Mouse (Mus musculus) limb, embryonic 14.5 days (tissue): ENCODE data around the gene Zdhhc1. TPM values are rescaled to one million over a fixed set of nuclear protein-coding genes. Genes with fewer than 3 reads are reported as not detected.

Source experiments
- ATAC-seq: fragments of 200-750 bp; cut with Nextera tagmentation; 2 replicates; pipeline ENCODE4 v1.8.0; 2017; ENCODE audit warnings: low read depth, moderate number of reproducible peaks, moderate TSS enrichment; ENCODE audit not compliant: low FRiP score
- DNase-seq: peaks from one replicate; pipeline ENCODE4 v3.0.0-alpha.2; 2015; ENCODE audit warnings: low spot score
- H3K27ac ChIP-seq: fragments of 300-500 bp; sonication (generic); replicated peaks from 2 replicates; pipeline ENCODE4 v1.5.1; 2014; ENCODE audit warnings: low read depth, mild to moderate bottlenecking, low read length, moderate library complexity, mixed read lengths
- H3K27me3 ChIP-seq: fragments of 300-500 bp; sonication (generic); 2 replicates; pipeline ENCODE4 v1.6.1; 2014; ENCODE audit warnings: low read length, mixed read lengths; ENCODE audit not compliant: control insufficient read depth, insufficient read depth
- H3K36me3 ChIP-seq: fragments of 300-500 bp; sonication (generic); 2 replicates; pipeline ENCODE4 v1.6.1; 2014; ENCODE audit warnings: mild to moderate bottlenecking, low read length, moderate library complexity, mixed read lengths; ENCODE audit not compliant: control insufficient read depth, insufficient read depth
- H3K4me1 ChIP-seq: fragments of 300-500 bp; sonication (generic); 2 replicates; pipeline ENCODE4 v1.6.1; 2014; ENCODE audit warnings: antibody characterized with exemption, low read length, mixed read lengths; ENCODE audit not compliant: control insufficient read depth, insufficient read depth
- H3K4me2 ChIP-seq: fragments of 300-500 bp; sonication (generic); replicated peaks from 2 replicates; pipeline ENCODE4 v1.6.1; 2014; ENCODE audit warnings: low read depth, mild to moderate bottlenecking, low read length, moderate library complexity; ENCODE audit not compliant: severe bottlenecking
- H3K4me3 ChIP-seq: fragments of 300-500 bp; sonication (generic); replicated peaks from 2 replicates; pipeline ENCODE4 v1.5.1; 2014; ENCODE audit warnings: low read length
- H3K9ac ChIP-seq: fragments of 300-500 bp; sonication (generic); 2 replicates; pipeline ENCODE4 v1.6.1; 2014; ENCODE audit warnings: mild to moderate bottlenecking, low read depth, low read length, moderate library complexity; ENCODE audit not compliant: severe bottlenecking
- H3K9me3 ChIP-seq: fragments of 300-500 bp; sonication (generic); 2 replicates; pipeline ENCODE4 v1.6.1; 2016; ENCODE audit warnings: low read length; ENCODE audit not compliant: control insufficient read depth
- POLR2A ChIP-seq: fragments of 200-500 bp; IDR thresholded peaks from 2 replicates; pipeline ENCODE4 v1.8.0; 2012; ENCODE audit warnings: inconsistent platforms, mild to moderate bottlenecking, moderate library complexity, borderline replicate concordance; ENCODE audit not compliant: insufficient read depth, insufficient read length; ENCODE audit errors: extremely low read depth
- WGBS: fragments of 180-500 bp; shearing (Covaris S2); extraction: QIAGEN DNeasy Blood & Tissue Kit; methylation state at CpG from one replicate; pipeline ENCODE4 v1.1.7; 2014; 5-methylcytosine and 5-hydroxymethylcytosine counted together
- polyA plus RNA-seq, 2 experiments: library from polyadenylated mRNA; depleted of rRNA in 1 of 2; stranded (reverse) in 1 of 2; unstranded in 1 of 2; fragments of >200 nt; fragmentation: Nextera tagmentation in 1 of 2; extraction: Ambion mirVana in 1 of 2; gene quantifications; 2 replicates each; pipeline versions ENCODE4 v1.2.1 to v1.2.3; 2012 to 2014

The Zdhhc1 gene
- polyA plus RNA-seq, 2 experiments = 36.8 to 72.3 TPM

DNA sequence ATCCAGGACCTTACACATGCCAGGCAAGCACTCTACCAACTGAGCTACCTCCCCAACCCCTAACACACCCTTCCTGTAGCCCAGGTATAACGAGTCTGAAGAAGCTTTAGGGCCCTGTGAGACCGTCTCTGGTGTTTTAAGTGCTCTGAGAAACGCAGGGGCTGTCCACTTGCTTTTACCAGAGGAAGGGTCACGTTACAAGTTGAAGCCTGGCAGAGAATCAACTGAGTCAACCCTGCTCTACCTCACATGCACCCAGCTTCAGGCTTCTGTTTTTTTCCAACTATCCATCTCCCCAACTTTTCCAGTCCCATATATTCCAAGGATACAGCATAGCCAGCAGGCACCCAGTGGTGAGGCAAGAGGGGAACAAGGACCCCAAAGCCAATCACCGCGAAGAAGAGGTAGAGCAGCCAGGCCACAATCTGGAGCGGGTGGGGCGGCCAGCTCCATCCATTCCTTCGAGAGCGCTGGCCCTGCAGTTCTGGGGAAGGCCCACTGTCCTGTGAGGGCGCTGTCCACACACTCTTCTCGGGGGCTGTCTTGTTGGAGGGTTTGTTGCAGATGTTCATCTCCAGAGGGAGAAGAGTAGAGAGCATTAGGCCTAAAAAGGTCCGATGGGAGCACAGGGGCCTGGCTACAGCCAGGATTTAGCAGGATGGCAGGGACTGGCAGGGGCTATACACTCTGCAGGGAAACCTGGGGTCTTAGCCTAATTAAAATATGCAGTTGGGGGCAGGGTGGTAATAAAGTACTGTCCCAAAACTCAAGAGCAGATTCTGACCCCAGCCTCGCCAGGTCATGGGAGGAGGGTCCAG lies 13.3 kb downstream of the Zdhhc1 start:
- TF ChIP-seq POLR2A = no peak
- Histone ChIP-seq H3K27me3 (no peaks in the 10 kb centered on the region), H3K36me3 (peaks cover 33% of the 10 kb centered on the region), H3K9ac (no peak overlapping the region), H3K4me2 (no peak overlapping the region), H3K4me1 (peaks cover 18% of the 10 kb centered on the region), H3K4me3 (no peak overlapping the region), H3K9me3 (no peaks in the 10 kb centered on the region), H3K27ac (0 out of 2 replicates have a peak overlapping the region, but pooled peaks have one; percentile 13)
- ATAC-seq = peak; percentile 71; the same call in 1 of the 2 replicates
- WGBS = 29% methylated on average over 14 of the region's 14 CpGs
- peak; percentile 35 for DNase-seq

GRCm38 (mm10) chr8:105482123-105482522 lies 14.6 kb downstream of the Zdhhc1 start:
- DNase-seq (no peak), ATAC-seq (no peak)
- Histone ChIP-seq H3K27ac (no peak overlapping the region), H3K4me2 (no peak overlapping the region), H3K9me3 (no peaks in the 10 kb centered on the region), H3K36me3 (peaks cover 40% of the 10 kb centered on the region), H3K9ac (no peak overlapping the region), H3K4me3 (no peak overlapping the region), H3K4me1 (peaks cover 18% of the 10 kb centered on the region), H3K27me3 (no peaks in the 10 kb centered on the region)
- no peak for TF ChIP-seq POLR2A
- 85% methylated on average over 8 of the region's 8 CpGs for WGBS

DNA sequence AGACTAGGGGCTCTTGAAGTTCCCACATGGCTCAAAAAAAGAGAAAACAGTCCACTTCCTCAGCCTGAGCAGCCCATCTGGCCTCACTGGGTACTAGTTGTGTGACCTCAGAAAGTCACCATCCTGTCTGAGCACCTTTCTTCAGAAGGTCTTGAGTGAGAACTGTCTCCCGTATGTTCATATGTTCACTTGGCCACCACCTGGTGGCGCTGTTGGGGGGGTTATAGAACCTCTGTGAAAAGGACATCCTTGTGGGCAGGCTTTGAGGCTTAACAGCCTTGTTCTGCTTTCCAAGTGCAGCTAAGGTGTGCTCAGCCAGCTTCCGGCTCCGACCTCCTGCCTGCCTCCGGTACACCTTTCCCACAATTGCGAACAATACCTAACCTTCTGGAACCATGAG lies 15.2 kb downstream of the Zdhhc1 start:
- H3K4me2 ChIP-seq = no peak overlapping the region
- H3K9ac ChIP-seq = no peak overlapping the region
- H3K36me3 ChIP-seq = peaks cover 42% of the 10 kb centered on the region
- peaks cover 18% of the 10 kb centered on the region for H3K4me1 ChIP-seq
- WGBS = 70% methylated on average over 6 of the region's 6 CpGs
- no peaks in the 10 kb centered on the region for H3K27me3 ChIP-seq
- H3K27ac ChIP-seq = no peak overlapping the region
- no peak for TF ChIP-seq POLR2A
- no peak overlapping the region for H3K4me3 ChIP-seq
- no peaks in the 10 kb centered on the region for H3K9me3 ChIP-seq
- ATAC-seq (no peak), DNase-seq (no peak)

DNA sequence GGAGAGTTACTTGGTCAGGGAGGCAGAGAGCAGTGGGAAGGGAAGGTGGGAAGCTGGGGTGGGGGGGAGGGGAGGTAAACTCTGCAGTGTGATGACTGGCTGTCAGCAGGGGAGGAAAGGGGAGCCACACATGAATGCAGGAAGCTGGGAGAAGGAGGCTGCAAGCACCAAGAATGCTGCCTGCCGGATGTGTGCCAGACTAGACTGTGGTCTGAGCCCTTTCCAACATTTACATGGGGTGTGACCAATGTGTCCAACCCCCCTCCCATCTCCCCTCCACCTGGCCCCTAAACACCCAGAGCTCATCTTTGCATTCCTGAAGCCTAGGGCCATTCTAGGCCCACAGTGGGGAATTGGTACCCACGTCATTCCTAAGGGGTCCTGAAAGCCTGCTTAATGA lies 15.7 kb downstream of the Zdhhc1 start:
- Histone ChIP-seq H3K9ac (no peak overlapping the region), H3K36me3 (peaks cover 46% of the 10 kb centered on the region), H3K27ac (no peak overlapping the region), H3K4me2 (no peak overlapping the region), H3K27me3 (no peaks in the 10 kb centered on the region), H3K4me1 (peaks cover 18% of the 10 kb centered on the region), H3K9me3 (no peaks in the 10 kb centered on the region), H3K4me3 (no peak overlapping the region)
- TF ChIP-seq POLR2A = no peak
- ATAC-seq (no peak), DNase-seq (no peak)
- WGBS = 34% methylated on average over 2 of the region's 2 CpGs

DNA sequence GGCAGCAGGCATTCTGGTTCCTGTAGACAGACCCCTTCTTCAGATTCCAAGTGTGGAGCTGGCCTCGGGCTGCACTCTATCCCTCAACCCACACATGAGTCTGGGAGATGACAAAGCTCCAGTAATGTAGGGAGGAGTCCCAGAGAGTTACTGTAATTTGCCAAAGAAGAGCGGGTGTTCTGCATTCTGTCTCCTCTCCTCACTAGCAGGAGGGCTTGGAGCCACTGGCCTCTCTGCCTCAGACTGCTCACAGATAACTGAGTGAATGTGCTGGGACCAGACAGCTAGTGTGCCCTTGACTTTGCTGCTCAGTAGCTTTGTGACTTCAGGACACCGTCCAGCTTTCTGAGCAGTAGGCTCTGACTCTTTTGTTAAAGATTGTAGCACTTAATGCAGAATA lies 18.9 kb downstream of the Zdhhc1 start:
- WGBS = 79% methylated on average over 3 of the region's 3 CpGs
- no peak overlapping the region for H3K4me3 ChIP-seq
- no peak overlapping the region for H3K4me2 ChIP-seq
- TF ChIP-seq POLR2A = no peak
- H3K4me1 ChIP-seq = peaks cover 13% of the 10 kb centered on the region
- H3K9me3 ChIP-seq = no peaks in the 10 kb centered on the region
- no peak overlapping the region for H3K9ac ChIP-seq
- no peak overlapping the region for H3K27ac ChIP-seq
- ATAC-seq = no peak
- peaks cover 58% of the 10 kb centered on the region for H3K36me3 ChIP-seq
- H3K27me3 ChIP-seq = peaks cover 6% of the 10 kb centered on the region
- DNase-seq = no peak
